Mouse (Mus musculus): ENCODE data around the gene Rab20. TPM values are rescaled to one million over a fixed set of nuclear protein-coding genes. Genes with fewer than 3 reads are reported as not detected.
A peak's percentile ranks its signal among the peaks of the same experiment; 100 is the strongest.

The Rab20 gene
- polyA plus RNA-seq, 1 experiment: 1.6 TPM

GRCm38 (mm10) chr8:11487229-11487628 lies 8.7 kb upstream of the Rab20 start:
- H3K27me3 ChIP-seq (ENCODE audit: control insufficient read depth, insufficient read depth, low read length, poor library complexity, severe bottlenecking): no peaks in the 10 kb centered on the region
- no peaks in the 10 kb centered on the region for H3K9me3 ChIP-seq (replicated peaks; ENCODE audit: control insufficient read depth, insufficient read depth, low read length, poor library complexity, severe bottlenecking)
- no peak overlapping the region for H3K4me3 ChIP-seq (ENCODE audit: low read depth, low read length)
- no peaks in the 10 kb centered on the region for H3K36me3 ChIP-seq (ENCODE audit: control insufficient read depth, insufficient read depth, low read length, poor library complexity, severe bottlenecking)
- no peaks in the 10 kb centered on the region for H3K4me1 ChIP-seq (ENCODE audit: control insufficient read depth, insufficient read depth, low read length)
- TF ChIP-seq EP300 (IDR thresholded peaks at IDR 0.05; ENCODE audit: insufficient read depth, low read depth, low read length): no peak
- no peak for TF ChIP-seq CTCF (IDR thresholded peaks at IDR 0.05; ENCODE audit: low read depth, low read length)
- TF ChIP-seq POLR2A (IDR thresholded peaks at IDR 0.05; ENCODE audit: insufficient read depth, low read length): no peak
- no peak overlapping the region for H3K9ac ChIP-seq (ENCODE audit: low read depth, poor library complexity, severe bottlenecking)
- no peak overlapping the region for H3K27ac ChIP-seq (ENCODE audit: insufficient read depth, low read length)

GRCm38 (mm10) chr8:11486142-11486541 lies 7.6 kb upstream of the Rab20 start:
- Histone ChIP-seq H3K27me3 (ENCODE audit: control insufficient read depth, insufficient read depth, low read length, poor library complexity, severe bottlenecking) (no peaks in the 10 kb centered on the region), H3K4me1 (ENCODE audit: control insufficient read depth, insufficient read depth, low read length) (no peaks in the 10 kb centered on the region)

DNA sequence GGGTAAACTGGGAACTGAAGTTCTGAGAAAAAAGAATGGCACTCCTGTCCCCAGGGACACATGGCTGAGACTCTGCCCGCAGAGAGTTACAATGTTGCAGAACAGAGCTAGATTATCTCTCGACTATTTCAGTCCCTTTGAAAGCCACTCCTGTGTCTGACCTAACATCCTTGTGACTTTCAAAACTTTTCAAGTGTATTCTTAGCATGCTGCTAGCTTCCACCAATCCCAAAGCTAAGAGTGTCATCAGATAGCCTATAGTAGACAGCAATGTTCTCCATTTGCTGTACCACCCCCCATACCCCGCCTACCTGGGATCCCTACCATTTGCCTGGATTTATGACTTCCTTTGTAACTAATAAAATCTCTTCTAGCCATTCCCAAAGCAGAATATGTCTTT lies 4.0 kb upstream of the Rab20 start:
- H3K4me3 ChIP-seq (ENCODE audit: low read depth, low read length): no peak overlapping the region
- no peak overlapping the region for H3K9ac ChIP-seq (ENCODE audit: low read depth, poor library complexity, severe bottlenecking)
- H3K27ac ChIP-seq (ENCODE audit: insufficient read depth, low read length): no peak overlapping the region
- H3K4me1 ChIP-seq (ENCODE audit: control insufficient read depth, insufficient read depth, low read length): no peaks in the 10 kb centered on the region
- TF ChIP-seq EP300 (IDR thresholded peaks at IDR 0.05; ENCODE audit: insufficient read depth, low read depth, low read length) (no peak), CTCF (IDR thresholded peaks at IDR 0.05; ENCODE audit: low read depth, low read length) (no peak), POLR2A (IDR thresholded peaks at IDR 0.05; ENCODE audit: insufficient read depth, low read length) (no peak)
- H3K36me3 ChIP-seq (ENCODE audit: control insufficient read depth, insufficient read depth, low read length, poor library complexity, severe bottlenecking): no peaks in the 10 kb centered on the region
- H3K9me3 ChIP-seq (replicated peaks; ENCODE audit: control insufficient read depth, insufficient read depth, low read length, poor library complexity, severe bottlenecking): no peaks in the 10 kb centered on the region
- H3K27me3 ChIP-seq (ENCODE audit: control insufficient read depth, insufficient read depth, low read length, poor library complexity, severe bottlenecking): peaks cover 5% of the 10 kb centered on the region

More at GRCm38 (mm10) chr8:11486142-11486541, 7.6 kb upstream of the Rab20 start:
- Histone ChIP-seq H3K9me3 (replicated peaks; ENCODE audit: control insufficient read depth, insufficient read depth, low read length, poor library complexity, severe bottlenecking) (no peaks in the 10 kb centered on the region), H3K4me3 (ENCODE audit: low read depth, low read length) (no peak overlapping the region), H3K9ac (ENCODE audit: low read depth, poor library complexity, severe bottlenecking) (no peak overlapping the region), H3K27ac (ENCODE audit: insufficient read depth, low read length) (no peak overlapping the region), H3K36me3 (ENCODE audit: control insufficient read depth, insufficient read depth, low read length, poor library complexity, severe bottlenecking) (no peaks in the 10 kb centered on the region)
- TF ChIP-seq EP300 (IDR thresholded peaks at IDR 0.05; ENCODE audit: insufficient read depth, low read depth, low read length) (no peak), CTCF (IDR thresholded peaks at IDR 0.05; ENCODE audit: low read depth, low read length) (peak; percentile 86), POLR2A (IDR thresholded peaks at IDR 0.05; ENCODE audit: insufficient read depth, low read length) (no peak)

GRCm38 (mm10) chr8:11481876-11482275 lies 3.4 kb upstream of the Rab20 start:
- Histone ChIP-seq H3K4me1 (ENCODE audit: control insufficient read depth, insufficient read depth, low read length) (no peaks in the 10 kb centered on the region), H3K9ac (ENCODE audit: low read depth, poor library complexity, severe bottlenecking) (no peak overlapping the region), H3K4me3 (ENCODE audit: low read depth, low read length) (no peak overlapping the region), H3K36me3 (ENCODE audit: control insufficient read depth, insufficient read depth, low read length, poor library complexity, severe bottlenecking) (no peaks in the 10 kb centered on the region), H3K27me3 (ENCODE audit: control insufficient read depth, insufficient read depth, low read length, poor library complexity, severe bottlenecking) (peaks cover 7% of the 10 kb centered on the region), H3K9me3 (replicated peaks; ENCODE audit: control insufficient read depth, insufficient read depth, low read length, poor library complexity, severe bottlenecking) (no peaks in the 10 kb centered on the region), H3K27ac (ENCODE audit: insufficient read depth, low read length) (no peak overlapping the region)
- TF ChIP-seq EP300 (IDR thresholded peaks at IDR 0.05; ENCODE audit: insufficient read depth, low read depth, low read length) (no peak), CTCF (IDR thresholded peaks at IDR 0.05; ENCODE audit: low read depth, low read length) (no peak), POLR2A (IDR thresholded peaks at IDR 0.05; ENCODE audit: insufficient read depth, low read length) (no peak)

GRCm38 (mm10) chr8:11479591-11479990 lies 1.1 kb upstream of the Rab20 start:
- H3K27ac ChIP-seq (ENCODE audit: insufficient read depth, low read length): no peak overlapping the region
- H3K9ac ChIP-seq (ENCODE audit: low read depth, poor library complexity, severe bottlenecking): no peak overlapping the region
- no peaks in the 10 kb centered on the region for H3K9me3 ChIP-seq (replicated peaks; ENCODE audit: control insufficient read depth, insufficient read depth, low read length, poor library complexity, severe bottlenecking)
- no peaks in the 10 kb centered on the region for H3K36me3 ChIP-seq (ENCODE audit: control insufficient read depth, insufficient read depth, low read length, poor library complexity, severe bottlenecking)
- no peak for TF ChIP-seq CTCF (IDR thresholded peaks at IDR 0.05; ENCODE audit: low read depth, low read length)
- no peak for TF ChIP-seq EP300 (IDR thresholded peaks at IDR 0.05; ENCODE audit: insufficient read depth, low read depth, low read length)
- TF ChIP-seq POLR2A (IDR thresholded peaks at IDR 0.05; ENCODE audit: insufficient read depth, low read length): no peak
- H3K4me1 ChIP-seq (ENCODE audit: control insufficient read depth, insufficient read depth, low read length): peaks cover 2% of the 10 kb centered on the region
- peaks cover 7% of the 10 kb centered on the region for H3K27me3 ChIP-seq (ENCODE audit: control insufficient read depth, insufficient read depth, low read length, poor library complexity, severe bottlenecking)
- H3K4me3 ChIP-seq (ENCODE audit: low read depth, low read length): no peak overlapping the region

DNA sequence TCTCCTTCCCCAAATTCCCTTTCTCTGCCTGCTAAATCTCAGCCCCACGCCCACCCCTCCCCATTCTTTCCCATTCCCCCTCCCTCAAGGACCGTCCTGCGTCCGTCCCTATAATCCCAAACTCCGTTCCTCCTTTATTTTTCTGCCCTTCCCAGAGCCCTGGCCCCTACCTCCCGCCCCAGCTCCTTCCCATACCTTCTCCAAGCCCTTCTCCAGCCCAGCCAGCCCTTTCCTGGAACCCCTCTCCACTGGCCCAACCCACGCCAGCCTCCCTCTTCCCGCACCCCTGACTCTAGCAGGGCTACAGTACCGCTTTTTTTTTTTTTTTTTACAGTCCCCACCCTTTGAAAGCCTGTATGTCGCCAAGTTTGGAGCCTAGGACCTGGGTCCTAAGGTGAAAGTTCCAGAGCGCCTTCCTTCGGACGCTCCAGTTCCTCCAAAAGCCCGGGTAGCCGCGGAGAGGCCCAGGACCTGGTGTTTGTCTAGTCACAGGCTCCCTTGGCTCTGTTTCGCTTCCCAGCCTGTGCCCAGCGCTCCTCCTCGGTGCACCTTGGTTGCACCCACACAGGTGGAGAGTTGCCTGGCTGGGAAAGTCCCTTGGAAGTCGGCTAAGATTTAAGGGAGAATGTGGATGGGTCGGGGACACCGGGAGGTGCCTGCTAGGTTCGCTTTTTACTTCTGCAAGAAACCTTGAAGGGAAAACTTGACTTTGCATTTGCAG lies 457 bp upstream of the Rab20 start:
- peak overlapping the region; percentile 23 for H3K9ac ChIP-seq (ENCODE audit: low read depth, poor library complexity, severe bottlenecking)
- no peak overlapping the region for H3K27ac ChIP-seq (ENCODE audit: insufficient read depth, low read length)
- peaks cover 2% of the 10 kb centered on the region for H3K4me1 ChIP-seq (ENCODE audit: control insufficient read depth, insufficient read depth, low read length)
- no peak for TF ChIP-seq CTCF (IDR thresholded peaks at IDR 0.05; ENCODE audit: low read depth, low read length)
- no peak for TF ChIP-seq POLR2A (IDR thresholded peaks at IDR 0.05; ENCODE audit: insufficient read depth, low read length)
- no peak for TF ChIP-seq EP300 (IDR thresholded peaks at IDR 0.05; ENCODE audit: insufficient read depth, low read depth, low read length)
- no peaks in the 10 kb centered on the region for H3K9me3 ChIP-seq (replicated peaks; ENCODE audit: control insufficient read depth, insufficient read depth, low read length, poor library complexity, severe bottlenecking)
- peak overlapping the region; percentile 44 for H3K4me3 ChIP-seq (ENCODE audit: low read depth, low read length)
- peaks cover 7% of the 10 kb centered on the region for H3K27me3 ChIP-seq (ENCODE audit: control insufficient read depth, insufficient read depth, low read length, poor library complexity, severe bottlenecking)
- H3K36me3 ChIP-seq (ENCODE audit: control insufficient read depth, insufficient read depth, low read length, poor library complexity, severe bottlenecking): no peaks in the 10 kb centered on the region
